Mouse (Mus musculus) midbrain, postnatal 0 days (tissue): ENCODE measurements around the gene Zcchc10. TPM values are rescaled to one million over a fixed set of nuclear protein-coding genes. Genes with fewer than 3 reads are reported as not detected.

Source experiments
- ATAC-seq: fragments of 200-750 bp; cut with Nextera tagmentation; 2 replicates; pipeline ENCODE4 v1.8.0; 2017; ENCODE audit warnings: moderate number of reproducible peaks, mild to moderate bottlenecking, moderate TSS enrichment, moderate library complexity; ENCODE audit not compliant: low FRiP score
- DNase-seq: peaks from one replicate; pipeline ENCODE4 v3.0.0-alpha.2; 2015; ENCODE audit warnings: low spot score
- H3K27ac ChIP-seq: fragments of 300-500 bp; sonication (generic); 2 replicates; pipeline ENCODE4 v1.5.1; 2014; ENCODE audit warnings: low read depth, mild to moderate bottlenecking, low read length, mixed read lengths
- H3K27me3 ChIP-seq: fragments of 300-500 bp; sonication (generic); 2 replicates; pipeline ENCODE4 v1.6.1; 2014; ENCODE audit warnings: low read length, control low read depth, mixed read lengths; ENCODE audit not compliant: insufficient read depth
- H3K36me3 ChIP-seq: fragments of 300-500 bp; sonication (generic); 2 replicates; pipeline ENCODE4 v1.6.1; 2014; ENCODE audit warnings: low read length, control low read depth, mixed read lengths; ENCODE audit not compliant: insufficient read depth
- H3K4me1 ChIP-seq: fragments of 300-500 bp; sonication (generic); 2 replicates; pipeline ENCODE4 v1.6.1; 2014; ENCODE audit warnings: mild to moderate bottlenecking, control low read depth, antibody characterized with exemption, low read length, mixed read lengths; ENCODE audit not compliant: insufficient read depth
- H3K4me2 ChIP-seq: fragments of 300-500 bp; sonication (generic); 2 replicates; pipeline ENCODE4 v1.6.1; 2014; ENCODE audit warnings: low read depth, mild to moderate bottlenecking, low read length, mixed read lengths; ENCODE audit not compliant: poor library complexity, severe bottlenecking
- H3K4me3 ChIP-seq: fragments of 300-500 bp; sonication (generic); 2 replicates; pipeline ENCODE4 v1.5.1; 2014; ENCODE audit warnings: low read depth, mild to moderate bottlenecking, low read length, moderate library complexity
- H3K9ac ChIP-seq: fragments of 300-500 bp; sonication (generic); replicated peaks from 2 replicates; pipeline ENCODE4 v1.6.1; 2014; ENCODE audit warnings: mild to moderate bottlenecking, low read length, moderate library complexity, mixed read lengths; ENCODE audit not compliant: poor library complexity, severe bottlenecking
- H3K9me3 ChIP-seq: fragments of 300-500 bp; sonication (generic); 2 replicates; pipeline ENCODE4 v1.6.1; 2016; ENCODE audit warnings: low read length, control low read depth
- CTCF ChIP-seq: IDR thresholded peaks from 2 replicates; pipeline ENCODE4 v1.5.1; 2016; ENCODE audit warnings: antibody characterized with exemption, mild to moderate bottlenecking
- WGBS: fragments of 180-500 bp; shearing (Covaris S2); extraction: QIAGEN DNeasy Blood & Tissue Kit; methylation state at CpG from one replicate; pipeline ENCODE4 v1.1.7; 2014; 5-methylcytosine and 5-hydroxymethylcytosine counted together
- polyA plus RNA-seq: library from polyadenylated mRNA; unstranded; fragments of >200 nt; fragmentation: Nextera tagmentation; extraction: Ambion mirVana; gene quantifications from 2 replicates; pipeline ENCODE4 v1.2.1, GENCODE M21; 2015
- total RNA-seq: library from RNA; depleted of rRNA; stranded (reverse); fragments of >200 nt; gene quantifications from 2 replicates; pipeline ENCODE4 v1.2.3, GENCODE M21; 2014

The Zcchc10 gene
- total and polyA plus RNA-seq, 2 experiments from 2014 or later = 0.11 to 17.4 TPM

DNA sequence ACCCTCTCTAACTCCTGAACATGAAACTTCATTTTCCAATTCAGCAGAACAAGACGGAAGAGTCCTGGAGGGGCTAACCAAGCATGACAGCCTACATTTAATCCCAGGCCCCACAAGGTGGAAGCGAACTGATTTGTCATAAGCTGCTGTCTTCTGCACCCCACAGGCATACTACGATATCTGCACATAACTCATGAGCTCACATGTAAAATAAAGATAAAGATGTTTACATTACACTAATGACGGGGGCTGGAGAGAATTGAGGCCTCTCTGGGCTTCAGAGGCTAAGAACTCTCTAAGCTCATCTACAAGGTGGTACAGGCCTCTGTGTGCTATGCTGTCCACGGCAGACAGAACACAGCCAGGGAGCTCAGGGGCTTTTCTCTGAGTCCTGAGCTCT, 30.0 kb upstream of the Zcchc10 start:
- no peak for ATAC-seq
- WGBS = 77% methylated on average over 5 of the region's 5 CpGs

GRCm38 (mm10) chr11:53296880-53297279, 27.6 kb upstream of the Zcchc10 start:
- Histone ChIP-seq H3K4me2 (no peak overlapping the region), H3K4me3 (no peak overlapping the region), H3K27me3 (no peaks in the 10 kb centered on the region), H3K9ac (no peak overlapping the region), H3K27ac (no peak overlapping the region), H3K4me1 (peaks cover 17% of the 10 kb centered on the region), H3K9me3 (no peaks in the 10 kb centered on the region), H3K36me3 (no peaks in the 10 kb centered on the region)
- ATAC-seq (no peak), DNase-seq (no peak)
- TF ChIP-seq CTCF = no peak
- whole genome bisulfite sequencing = 84% methylated on average over 4 of the region's 4 CpGs

More for the DNA sequence above, 30.0 kb upstream of the Zcchc10 start:
- no peak for TF ChIP-seq CTCF
- Histone ChIP-seq H3K27me3 (no peaks in the 10 kb centered on the region), H3K9ac (no peak overlapping the region), H3K4me3 (no peak overlapping the region), H3K9me3 (no peaks in the 10 kb centered on the region), H3K36me3 (peaks cover 3% of the 10 kb centered on the region; the same call in 1 of the 2 replicates), H3K4me2 (no peak overlapping the region), H3K4me1 (peaks cover 17% of the 10 kb centered on the region), H3K27ac (no peak overlapping the region)
- no peak for DNase-seq

DNA sequence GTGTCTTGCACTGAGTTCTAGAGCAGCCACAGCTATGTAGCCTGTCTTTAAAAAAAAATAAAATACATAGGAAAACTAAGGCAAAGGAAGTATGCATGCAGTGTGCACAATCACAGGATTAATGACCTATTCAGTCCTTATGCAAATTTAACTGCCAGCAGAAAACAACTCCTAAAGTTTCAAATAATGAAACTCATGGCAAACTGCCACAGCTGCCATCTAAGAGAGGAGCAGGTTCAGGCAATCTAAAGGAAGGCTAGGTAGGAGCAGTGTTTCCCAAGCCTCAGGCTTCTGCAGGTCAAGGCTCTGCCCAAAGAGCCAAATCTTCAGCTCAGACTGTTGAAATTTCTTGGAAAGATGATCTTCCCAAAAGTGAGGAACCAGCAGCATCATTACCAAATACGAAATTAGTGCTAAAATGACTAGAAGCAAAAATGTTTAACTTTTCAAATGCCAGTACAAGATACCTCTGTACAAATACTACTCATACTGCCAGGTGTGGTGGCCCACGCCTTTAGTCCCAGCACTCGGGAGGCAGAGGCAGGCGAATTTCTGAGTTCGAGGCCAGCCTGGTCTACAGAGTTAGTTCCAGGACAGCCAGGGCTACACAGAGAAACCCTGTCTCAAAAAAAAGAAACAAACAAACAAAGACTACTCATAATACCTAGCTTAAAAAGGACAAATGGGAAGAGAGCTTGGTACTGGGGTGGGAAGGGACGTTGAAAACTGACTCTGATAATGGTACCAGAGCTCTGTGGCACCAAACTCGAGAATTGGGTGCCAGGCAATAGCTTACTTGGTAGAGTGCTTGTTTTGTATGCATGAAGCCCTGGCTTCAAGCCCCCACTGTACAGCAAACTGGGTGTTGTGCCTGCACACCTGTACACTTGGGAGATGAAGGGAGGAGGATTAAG, 26.3 kb upstream of the Zcchc10 start:
- H3K36me3 ChIP-seq = no peaks in the 10 kb centered on the region
- DNase-seq (no peak), ATAC-seq (no peak)
- H3K27ac ChIP-seq = no peak overlapping the region
- no peak for TF ChIP-seq CTCF
- peak overlapping the region; percentile 70; the same call in 1 of the 2 replicates for H3K4me2 ChIP-seq
- no peak overlapping the region for H3K4me3 ChIP-seq
- 88% methylated on average over 7 of the region's 7 CpGs for WGBS
- no peaks in the 10 kb centered on the region for H3K9me3 ChIP-seq
- H3K27me3 ChIP-seq = no peaks in the 10 kb centered on the region
- no peak overlapping the region for H3K9ac ChIP-seq
- H3K4me1 ChIP-seq = peaks cover 17% of the 10 kb centered on the region

DNA sequence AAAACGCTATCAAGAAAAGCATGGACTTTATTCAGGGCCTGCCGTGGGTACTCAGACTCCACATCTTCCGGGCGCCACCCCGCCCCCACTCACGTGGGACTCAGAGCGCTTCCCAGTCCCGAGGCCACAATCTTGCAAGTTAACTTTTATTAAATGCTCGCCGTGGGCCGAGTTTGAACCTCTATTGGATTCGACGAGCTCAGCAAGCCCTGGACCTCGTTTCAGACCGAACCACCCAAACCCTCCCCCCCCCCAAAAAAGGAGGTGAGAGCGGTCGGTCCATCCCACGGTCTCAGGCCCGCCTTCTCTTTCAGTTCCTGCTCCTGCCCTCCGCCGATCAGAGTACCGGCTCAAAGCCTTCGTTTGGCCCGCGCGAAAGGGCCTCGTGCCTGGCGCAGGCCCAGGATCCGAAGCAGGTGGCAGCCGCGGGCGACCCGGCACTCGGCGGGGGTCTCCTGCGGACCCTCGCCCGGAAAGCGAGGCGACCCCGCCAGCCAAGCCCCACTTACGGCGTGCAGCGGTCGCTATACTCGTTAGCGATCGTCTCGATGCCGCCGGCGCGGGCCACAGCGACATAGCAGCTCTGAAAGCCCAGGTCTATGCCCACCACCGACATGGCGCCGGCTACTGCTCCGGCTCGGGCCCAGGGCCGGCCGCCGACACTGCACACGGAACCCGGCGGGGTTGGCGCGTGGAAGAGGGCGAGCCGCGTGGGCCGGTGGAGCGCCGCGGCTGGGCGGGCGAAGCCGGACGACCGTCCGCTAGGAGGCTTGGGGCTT, 24.7 kb upstream of the Zcchc10 start:
- DNase-seq (peak; percentile 15), ATAC-seq (peak; percentile 75)
- no peak for TF ChIP-seq CTCF
- Histone ChIP-seq H3K4me1 (peaks cover 17% of the 10 kb centered on the region), H3K4me2 (peak overlapping the region; percentile 70), H3K9ac (peak overlapping the region; percentile 97), H3K36me3 (no peaks in the 10 kb centered on the region), H3K27ac (peak overlapping the region; percentile 90), H3K9me3 (no peaks in the 10 kb centered on the region), H3K4me3 (peak overlapping the region; percentile 94), H3K27me3 (no peaks in the 10 kb centered on the region)
- under 1% methylated on average over 73 of the region's 80 CpGs for whole genome bisulfite sequencing

DNA sequence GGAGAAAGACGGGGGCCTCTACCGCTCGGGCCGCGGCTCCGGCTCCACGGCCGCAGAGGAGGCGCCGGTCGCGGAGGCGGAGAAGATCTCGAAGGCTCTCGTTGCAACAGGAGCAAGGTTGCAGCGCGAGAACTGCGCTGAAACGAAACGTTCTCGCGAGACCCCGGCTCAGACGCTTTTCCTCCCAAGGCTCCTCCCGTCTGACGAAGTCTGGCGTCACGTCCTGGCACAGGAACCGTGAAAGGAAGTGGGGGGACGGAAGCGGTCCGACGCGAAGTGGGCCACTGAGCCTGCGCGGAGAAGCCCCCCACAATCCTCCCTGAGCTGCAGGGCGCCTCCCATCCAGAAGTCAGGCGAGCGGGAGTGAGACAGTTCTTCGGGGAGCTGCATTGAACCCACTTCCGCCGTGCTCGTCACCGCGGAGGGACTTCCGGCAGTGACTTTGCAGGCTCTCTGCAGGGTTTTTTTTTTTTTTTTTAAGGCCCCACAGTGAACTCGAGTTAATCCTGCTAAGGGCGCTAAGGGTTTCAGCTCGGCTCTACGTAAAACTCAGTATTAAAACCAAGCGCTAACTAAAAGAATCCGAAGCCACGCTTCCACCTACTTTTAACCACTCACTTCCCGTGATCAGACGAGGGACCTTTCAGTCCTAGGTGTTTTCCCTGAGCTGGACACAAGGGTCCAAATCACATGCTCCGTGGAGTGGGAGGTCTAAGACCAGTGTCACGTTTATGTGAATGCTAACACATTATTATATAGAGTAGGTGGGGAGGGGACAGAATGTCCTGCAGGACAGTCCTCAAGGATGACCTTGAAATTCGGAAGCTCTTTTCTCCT, 23.9 kb upstream of the Zcchc10 start, which contains the start of gene Hspa4:
TSS of gene Hspa4 (minus strand) at position 128 of the 837 bp plus-strand sequence.
- Histone ChIP-seq H3K9me3 (no peaks in the 10 kb centered on the region), H3K36me3 (no peaks in the 10 kb centered on the region), H3K4me2 (peak within 1 kb of the TSS; percentile 70), H3K9ac (peak within 1 kb of the TSS; percentile 97), H3K27me3 (no peaks in the 10 kb centered on the region), H3K27ac (peak within 1 kb of the TSS; percentile 90), H3K4me1 (peaks cover 17% of the 10 kb centered on the region), H3K4me3 (peak within 1 kb of the TSS; percentile 94)
- ATAC-seq (peak; percentile 98), DNase-seq (peak; percentile 99)
- peak; percentile 39 for TF ChIP-seq CTCF
- WGBS = under 1% methylated on average over 58 of the region's 58 CpGs
